In the genomic region with DNA sequence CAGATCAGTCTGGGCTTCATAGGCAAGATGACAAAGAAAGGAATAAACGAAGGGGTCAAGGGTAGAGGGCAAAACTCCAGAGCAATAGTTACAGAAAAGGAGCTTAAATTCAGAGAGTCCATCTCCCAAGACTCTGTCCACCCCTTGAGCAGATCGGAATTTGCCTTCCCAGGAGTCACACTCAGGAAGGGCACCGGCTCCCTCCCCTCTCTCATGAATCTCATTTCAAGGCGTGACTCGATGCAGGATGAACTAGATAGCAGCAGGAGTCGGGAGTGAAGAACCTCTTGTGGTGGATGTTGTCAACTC, we compare ENCODE assay signal across 9 mouse cellular contexts. TPM values are rescaled to one million over a fixed set of nuclear protein-coding genes. Genes with fewer than 3 reads are reported as not detected.
DNase-seq lines count a peak whose midpoint lies in the region; ATAC-seq and TF ChIP-seq lines count a peak whose summit lies in the region.
"Had no signal": no experiment of that assay in that cellular context is flagged by ENCODE, and none has a peak within 500 bp of the region (broad histone marks: within the 10 kb centered on the region; RNA-seq: fewer than 3 reads in every experiment).

No protein-coding gene starts in this region.

- no peak for DNase-seq in heart, adult 9 months (ENCODE audit: low spot score in 2 of 2)
- no peak for DNase-seq in G1E (ENCODE audit: low spot score)
- DNase-seq in midbrain, embryonic 11.5 days (ENCODE audit: low spot score, missing footprints), result no peak
- DNase-seq in frontal cortex, adult 2 months (ENCODE audit: extremely low spot score in 1 of 2, low spot score in 1 of 2), result no peak
- DNase-seq in left cerebral cortex, postnatal 10 days (ENCODE audit: extremely low spot score in 1 of 2, low spot score in 2 of 2), result no peak
- DNase-seq in right cerebral cortex, adult 18-20 months, result no peak

- H3K27ac ChIP-seq in heart, embryonic 11.5 days (ENCODE audit: low read depth, low read length), result peak overlapping the region; percentile 76; the same call in 1 of the 2 replicates
- peak overlapping the region; percentile 85 for H3K27ac ChIP-seq in hindbrain, embryonic 13.5 days
- no peak overlapping the region for H3K27ac ChIP-seq in midbrain, embryonic 11.5 days (ENCODE audit: low read depth, low read length)

- intact Hi-C loops in left cerebral cortex, postnatal 10 days (cut with DNase I), result no loop called here

- ATAC-seq in heart, embryonic 11.5 days (replicated peaks; ENCODE audit: insufficient number of reproducible peaks, low FRiP score, low TSS enrichment), result 0 out of 2 replicates have a peak, but pooled peaks have one; percentile 28
- ATAC-seq in G1E (ENCODE audit: extremely low read depth, insufficient number of reproducible peaks, low FRiP score, poor library complexity, severe bottlenecking), result no peak
- peak; percentile 73 for ATAC-seq in hindbrain, embryonic 13.5 days (ENCODE audit: low FRiP score)
- peak; percentile 74 for ATAC-seq in midbrain, embryonic 11.5 days (ENCODE audit: low FRiP score)

- H3K4me1 ChIP-seq in heart, embryonic 11.5 days (ENCODE audit: control insufficient read depth, insufficient read depth, low read length), result no peaks in the 10 kb centered on the region
- H3K4me1 ChIP-seq in G1E (ENCODE audit: insufficient read depth, low read depth, low read length), result peaks cover 41% of the 10 kb centered on the region
- H3K4me1 ChIP-seq in hindbrain, embryonic 13.5 days (replicated peaks), result peaks cover 3% of the 10 kb centered on the region
- 0 out of 2 replicates have a peak, but pooled peaks cover 3% of the 10 kb centered on the region for H3K4me1 ChIP-seq in midbrain, embryonic 11.5 days (ENCODE audit: control insufficient read depth, insufficient read depth, low read length)

- TF ChIP-seq CTCF in G1E (IDR thresholded peaks at IDR 0.05; ENCODE audit: low read depth, low read length), result no peak

- H3K4me2 ChIP-seq in heart, embryonic 11.5 days, result peak overlapping the region; percentile 61
- peak overlapping the region; percentile 59 for H3K4me2 ChIP-seq in hindbrain, embryonic 13.5 days
- H3K4me2 ChIP-seq in midbrain, embryonic 11.5 days, result peak overlapping the region; percentile 57

- H3K36me3 ChIP-seq in heart, embryonic 11.5 days (ENCODE audit: control insufficient read depth, insufficient read depth, low read length), result no peaks in the 10 kb centered on the region
- no peaks in the 10 kb centered on the region for H3K36me3 ChIP-seq in G1E (replicated peaks)
- no peaks in the 10 kb centered on the region for H3K36me3 ChIP-seq in hindbrain, embryonic 13.5 days
- H3K36me3 ChIP-seq in midbrain, embryonic 11.5 days (ENCODE audit: control insufficient read depth, insufficient read depth, low read length), result no peaks in the 10 kb centered on the region

- H3K9ac ChIP-seq in heart, embryonic 11.5 days (ENCODE audit: low read depth, low read length), result peak overlapping the region; percentile 84
- peak overlapping the region; percentile 75 for H3K9ac ChIP-seq in hindbrain, embryonic 13.5 days
- peak overlapping the region; percentile 46 for H3K9ac ChIP-seq in midbrain, embryonic 11.5 days (ENCODE audit: low read length)

- peaks cover 4% of the 10 kb centered on the region; the same call in 1 of the 2 replicates for H3K27me3 ChIP-seq in heart, embryonic 11.5 days (ENCODE audit: control insufficient read depth, insufficient read depth, low read length)
- peaks cover 1% of the 10 kb centered on the region for H3K27me3 ChIP-seq in G1E (ENCODE audit: insufficient read depth, low read length)
- H3K27me3 ChIP-seq in hindbrain, embryonic 13.5 days, result no peaks in the 10 kb centered on the region
- H3K27me3 ChIP-seq in midbrain, embryonic 11.5 days (ENCODE audit: control insufficient read depth, insufficient read depth, low read length), result no peaks in the 10 kb centered on the region

- 2% methylated on average over 6 of the region's 6 CpGs for WGBS in heart, embryonic 11.5 days (ENCODE audit: insufficient replicate concordance)
- WGBS in hindbrain, embryonic 13.5 days, result 0% methylated on average over 6 of the region's 6 CpGs
- WGBS in midbrain, embryonic 11.5 days, result 4% methylated on average over 6 of the region's 6 CpGs

- no peaks in the 10 kb centered on the region for H3K9me3 ChIP-seq in heart, embryonic 11.5 days (replicated peaks; ENCODE audit: control insufficient read depth, low read length)
- H3K9me3 ChIP-seq in G1E (replicated peaks), result no peaks in the 10 kb centered on the region
- no peaks in the 10 kb centered on the region for H3K9me3 ChIP-seq in hindbrain, embryonic 13.5 days
- H3K9me3 ChIP-seq in midbrain, embryonic 11.5 days (ENCODE audit: control insufficient read depth, low read length), result no peaks in the 10 kb centered on the region

- H3K4me3 ChIP-seq in heart, embryonic 11.5 days (ENCODE audit: low read depth, low read length), result peak overlapping the region; percentile 61
- H3K4me3 ChIP-seq in G1E (ENCODE audit: low read depth, low read length), result peak overlapping the region; percentile 70
- H3K4me3 ChIP-seq in hindbrain, embryonic 13.5 days, result peak overlapping the region; percentile 50
- H3K4me3 ChIP-seq in midbrain, embryonic 11.5 days (ENCODE audit: low read depth, low read length), result peak overlapping the region; percentile 34

RNA-seq across cellular contexts. Expression of a gene that starts 15.7 kb away (rescaled TPM):
- 3.1 and 3.9 TPM in 2 replicates for polyA plus RNA-seq in heart, embryonic 11.5 days (2014; fragmentation: Nextera tagmentation; extraction: Ambion mirVana)
- total RNA-seq in G1E (2014; fragmentation: Nextera tagmentation) (9.4 and 25.5 TPM in 2 replicates), G1E (2017) (1.8 and 2.1 TPM in 2 replicates)
- 0.10 and 0.17 TPM in 2 replicates for polyA plus RNA-seq in G1E (2012)
- polyA plus RNA-seq in hindbrain, embryonic 13.5 days (2015; fragmentation: Nextera tagmentation; extraction: Ambion mirVana), result 0.04 and 0.17 TPM in 2 replicates
- 0.79 and 0.88 TPM in 2 replicates for polyA plus RNA-seq in midbrain, embryonic 11.5 days (2014; fragmentation: Nextera tagmentation; extraction: Ambion mirVana)
- not detected in 2 replicates for polyA plus RNA-seq in frontal cortex, adult 2 months (2012; rRNA removed)
- under 1 TPM in 1 of 2 experiments, not detected in 1; 0.11 TPM for total RNA-seq in left cerebral cortex, postnatal 10 days (2021)
- polyA plus RNA-seq: gonadal fat pad, adult 2 months had no signal

RNA-seq across cellular contexts. Expression of a gene that starts 28.0 kb away (rescaled TPM):
- polyA plus RNA-seq in heart, embryonic 11.5 days (2014; fragmentation: Nextera tagmentation; extraction: Ambion mirVana), result 51.5 and 66.1 TPM in 2 replicates
- total RNA-seq in G1E (2014; fragmentation: Nextera tagmentation), result 92.6 and 113 TPM in 2 replicates
- 68.5 and 76.5 TPM in 2 replicates for total RNA-seq in G1E (2017)
- 17.5 and 17.8 TPM in 2 replicates for polyA plus RNA-seq in G1E (2012)
- polyA plus RNA-seq in hindbrain, embryonic 13.5 days (2015; fragmentation: Nextera tagmentation; extraction: Ambion mirVana), result 111 and 114 TPM in 2 replicates
- polyA plus RNA-seq in midbrain, embryonic 11.5 days (2014; fragmentation: Nextera tagmentation; extraction: Ambion mirVana), result 121 and 130 TPM in 2 replicates
- 115 and 125 TPM in 2 replicates for polyA plus RNA-seq in frontal cortex, adult 2 months (2012; rRNA removed)
- 100 to 1,000 TPM; 326 to 342 TPM for total RNA-seq in left cerebral cortex, postnatal 10 days (2021)

RNA-seq across cellular contexts. Expression of a gene that starts 31.6 kb away (rescaled TPM):
- 9.6 and 9.7 TPM in 2 replicates for polyA plus RNA-seq in heart, embryonic 11.5 days (2014; fragmentation: Nextera tagmentation; extraction: Ambion mirVana)
- total RNA-seq in G1E (2014; fragmentation: Nextera tagmentation) (6.8 and 8.6 TPM in 2 replicates), G1E (2017) (7.1 and 8.7 TPM in 2 replicates)
- polyA plus RNA-seq in G1E (2012), result 2.7 and 3.0 TPM in 2 replicates
- 16.8 and 18.3 TPM in 2 replicates for polyA plus RNA-seq in hindbrain, embryonic 13.5 days (2015; fragmentation: Nextera tagmentation; extraction: Ambion mirVana)
- polyA plus RNA-seq in midbrain, embryonic 11.5 days (2014; fragmentation: Nextera tagmentation; extraction: Ambion mirVana), result 20.1 and 20.8 TPM in 2 replicates
- 7.3 and 8.7 TPM in 2 replicates for polyA plus RNA-seq in frontal cortex, adult 2 months (2012; rRNA removed)
- total RNA-seq in left cerebral cortex, postnatal 10 days (2021), result 10 to 100 TPM in 1 of 2 experiments, 1 to 10 TPM in 1; 7.2 to 11.8 TPM
